Mouse (Mus musculus) kidney, embryonic 14.5 days (tissue): ENCODE results near the gene Kcna10. TPM values are rescaled to one million over a fixed set of nuclear protein-coding genes. Genes with fewer than 3 reads are reported as not detected.

ENCODE experiments used
- ATAC-seq: fragments of 200-750 bp; cut with Nextera tagmentation; 2 replicates; pipeline ENCODE4 v1.8.0; 2017; ENCODE audit warnings: moderate number of reproducible peaks, mild to moderate bottlenecking, moderate TSS enrichment, moderate library complexity; ENCODE audit not compliant: low FRiP score, low TSS enrichment
- H3K27ac ChIP-seq: fragments of 300-500 bp; sonication (generic); 2 replicates; pipeline ENCODE4 v1.5.1; 2014; ENCODE audit warnings: low read depth, mild to moderate bottlenecking, low read length, moderate library complexity, mixed read lengths
- H3K27me3 ChIP-seq: fragments of 300-500 bp; sonication (generic); 2 replicates; pipeline ENCODE4 v1.6.1; 2014; ENCODE audit warnings: mild to moderate bottlenecking, low read length; ENCODE audit not compliant: control insufficient read depth, insufficient read depth
- H3K36me3 ChIP-seq: fragments of 300-500 bp; sonication (generic); 2 replicates; pipeline ENCODE4 v1.6.1; 2014; ENCODE audit warnings: low read length, mixed read lengths; ENCODE audit not compliant: control insufficient read depth, insufficient read depth
- H3K4me1 ChIP-seq: fragments of 300-500 bp; sonication (generic); 2 replicates; pipeline ENCODE4 v1.6.1; 2014; ENCODE audit warnings: low read length, mixed read lengths; ENCODE audit not compliant: control insufficient read depth, insufficient read depth
- H3K4me2 ChIP-seq: fragments of 300-500 bp; sonication (generic); replicated peaks from 2 replicates; pipeline ENCODE4 v1.6.1; 2014; ENCODE audit warnings: low read depth, mild to moderate bottlenecking, low read length
- H3K4me3 ChIP-seq: fragments of 300-500 bp; sonication (generic); 2 replicates; pipeline ENCODE4 v1.5.1; 2014; ENCODE audit warnings: mild to moderate bottlenecking, low read length
- H3K9ac ChIP-seq: fragments of 300-500 bp; sonication (generic); 2 replicates; pipeline ENCODE4 v1.6.1; 2014; ENCODE audit warnings: low read depth, mild to moderate bottlenecking, low read length, moderate library complexity
- H3K9me3 ChIP-seq: fragments of 300-500 bp; sonication (generic); 2 replicates; pipeline ENCODE4 v1.6.1; 2016; ENCODE audit warnings: low read length; ENCODE audit not compliant: control insufficient read depth
- WGBS: fragments of 180-500 bp; shearing (Covaris S2); extraction: QIAGEN DNeasy Blood & Tissue Kit; methylation state at CpG from one replicate; pipeline ENCODE4 v1.1.7; 2014; 5-methylcytosine and 5-hydroxymethylcytosine counted together
- polyA plus RNA-seq: library from polyadenylated mRNA; unstranded; fragments of >200 nt; fragmentation: Nextera tagmentation; extraction: Ambion mirVana; gene quantifications from 2 replicates; pipeline ENCODE4 v1.2.1, GENCODE M21; 2014

The Kcna10 gene
- not detected in 2 replicates for polyA plus RNA-seq

DNA sequence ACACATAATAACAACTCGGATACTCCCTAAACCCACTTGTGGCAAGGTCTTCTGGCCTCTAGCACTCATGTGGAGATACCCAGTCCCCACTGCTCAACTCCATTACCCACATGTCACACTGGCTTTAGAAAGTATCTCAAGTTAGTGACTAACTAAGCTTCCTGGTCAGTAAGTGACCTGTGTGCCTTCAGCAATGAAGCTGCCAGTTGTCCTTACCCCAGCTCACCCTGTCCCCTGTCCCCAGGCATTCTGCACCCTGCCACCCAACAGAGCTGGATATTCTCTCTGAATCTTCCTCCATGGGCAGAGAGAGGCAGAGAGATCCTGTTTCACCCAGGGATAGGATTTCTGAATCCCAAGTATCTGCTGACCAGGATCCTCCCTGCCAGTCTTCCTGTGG is at the start of gene Kcna10:
Kcna10 (plus strand) TSS at position 301 of the 400 bp plus-strand sequence.
- no peak within 1 kb of the TSS for H3K4me3 ChIP-seq
- no peaks in the 10 kb centered on the region for H3K4me1 ChIP-seq
- no peak within 1 kb of the TSS for H3K27ac ChIP-seq
- ATAC-seq, result no peak
- no peaks in the 10 kb centered on the region for H3K27me3 ChIP-seq
- H3K9me3 ChIP-seq, result no peaks in the 10 kb centered on the region
- WGBS, result 86% methylated on average over 1 of the region's 1 CpGs
- H3K9ac ChIP-seq, result no peak within 1 kb of the TSS
- H3K4me2 ChIP-seq, result no peak within 1 kb of the TSS
- H3K36me3 ChIP-seq, result no peaks in the 10 kb centered on the region

DNA sequence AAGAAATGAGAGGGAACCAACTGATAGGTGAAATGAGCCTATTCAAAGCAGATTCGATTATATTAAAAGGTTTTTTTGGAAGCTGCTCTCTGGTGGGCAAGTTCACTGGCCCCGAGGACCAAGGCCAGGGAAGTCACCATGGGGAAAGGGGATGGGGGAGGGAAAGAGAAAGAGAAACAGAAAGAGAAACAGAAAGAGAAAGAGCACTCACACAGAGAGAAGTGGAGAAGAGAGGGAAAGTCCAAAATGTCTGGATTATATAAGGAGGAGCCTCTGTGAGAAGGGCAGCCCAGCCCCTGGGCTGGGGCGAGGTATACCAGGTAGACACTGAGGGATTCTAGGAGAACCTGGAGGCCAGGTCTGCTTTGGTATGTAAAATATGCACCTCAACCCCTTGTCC is 48.4 kb upstream of the Kcna10 start:
- no peaks in the 10 kb centered on the region for H3K4me1 ChIP-seq
- H3K9me3 ChIP-seq, result no peaks in the 10 kb centered on the region
- no peak overlapping the region for H3K4me2 ChIP-seq
- H3K4me3 ChIP-seq, result no peak overlapping the region
- no peaks in the 10 kb centered on the region for H3K27me3 ChIP-seq
- no peak for ATAC-seq
- 85% methylated on average over 3 of the region's 3 CpGs for WGBS
- H3K9ac ChIP-seq, result no peak overlapping the region
- H3K36me3 ChIP-seq, result no peaks in the 10 kb centered on the region
- no peak overlapping the region for H3K27ac ChIP-seq

DNA sequence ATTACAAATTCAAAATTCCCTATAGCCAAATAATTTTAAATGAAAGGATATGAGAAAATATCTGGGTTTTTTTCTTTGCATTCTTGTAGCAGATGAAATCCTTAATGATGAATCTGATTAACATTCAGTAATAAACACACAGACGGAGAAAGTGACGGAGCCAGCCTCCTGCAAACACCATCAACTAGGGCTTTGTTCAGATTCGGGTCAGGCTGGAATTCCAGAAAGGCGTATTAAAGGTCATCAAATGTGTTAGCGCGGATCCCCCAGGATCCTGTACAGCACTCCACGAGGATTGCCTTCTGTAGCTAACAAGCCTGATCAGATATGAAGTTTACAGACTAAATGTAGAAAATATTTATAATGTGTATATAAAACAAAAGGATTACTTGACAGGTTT is 35.7 kb upstream of the Kcna10 start:
- no peaks in the 10 kb centered on the region for H3K27me3 ChIP-seq
- 81% methylated on average over 7 of the region's 7 CpGs for WGBS
- no peak for ATAC-seq
- no peak overlapping the region for H3K4me2 ChIP-seq
- H3K36me3 ChIP-seq, result no peaks in the 10 kb centered on the region
- no peaks in the 10 kb centered on the region for H3K4me1 ChIP-seq
- H3K27ac ChIP-seq, result no peak overlapping the region
- H3K4me3 ChIP-seq, result no peak overlapping the region
- no peak overlapping the region for H3K9ac ChIP-seq
- H3K9me3 ChIP-seq, result no peaks in the 10 kb centered on the region

DNA sequence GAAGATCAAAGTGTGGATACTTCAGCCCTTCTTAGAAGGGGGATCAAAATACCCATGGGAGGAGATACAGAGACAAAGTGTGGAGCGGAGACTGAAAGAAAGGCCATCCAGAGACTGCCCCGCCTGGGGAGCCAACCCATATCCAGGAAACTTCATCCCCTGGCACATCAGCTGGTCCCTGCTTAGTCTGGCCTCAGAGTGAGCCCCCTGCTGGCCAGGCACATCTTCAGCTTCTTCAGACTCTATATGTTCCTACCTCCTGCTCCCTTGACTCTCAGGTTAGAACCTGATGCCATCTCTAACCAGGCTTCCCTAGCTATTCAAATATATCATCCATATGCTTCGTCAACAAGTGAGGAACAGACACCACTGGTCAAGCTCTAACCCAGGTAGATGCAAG is 33.9 kb upstream of the Kcna10 start:
- 70% methylated on average over 3 of the region's 3 CpGs for WGBS
- H3K9me3 ChIP-seq, result no peaks in the 10 kb centered on the region
- no peak overlapping the region for H3K27ac ChIP-seq
- H3K36me3 ChIP-seq, result no peaks in the 10 kb centered on the region
- H3K9ac ChIP-seq, result no peak overlapping the region
- no peaks in the 10 kb centered on the region for H3K4me1 ChIP-seq
- no peak overlapping the region for H3K4me3 ChIP-seq
- no peaks in the 10 kb centered on the region for H3K27me3 ChIP-seq
- ATAC-seq, result no peak
- H3K4me2 ChIP-seq, result no peak overlapping the region

DNA sequence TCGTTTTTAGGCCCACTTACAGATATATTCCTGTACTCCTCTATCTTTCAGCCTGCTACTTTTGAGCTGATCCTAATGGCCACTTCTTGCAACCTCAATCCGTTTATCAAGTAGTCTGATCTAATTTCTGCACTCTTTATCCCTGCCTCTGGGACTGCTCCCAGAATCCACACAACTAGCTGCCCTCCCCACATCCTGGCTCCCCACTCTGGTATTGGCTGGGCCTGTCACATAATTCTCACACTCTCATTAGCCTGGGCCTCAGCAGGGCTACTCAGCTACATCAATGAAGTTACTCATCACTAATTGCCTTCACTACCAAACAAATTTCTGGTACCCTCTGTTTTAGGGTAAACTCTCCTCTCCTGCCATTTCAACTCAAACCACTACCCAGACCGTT is 32.4 kb upstream of the Kcna10 start:
- 52% methylated on average over 3 of the region's 3 CpGs for WGBS
- H3K9ac ChIP-seq, result no peak overlapping the region
- no peak for ATAC-seq
- no peak overlapping the region for H3K4me2 ChIP-seq
- H3K27ac ChIP-seq, result no peak overlapping the region
- H3K36me3 ChIP-seq, result no peaks in the 10 kb centered on the region
- H3K9me3 ChIP-seq, result no peaks in the 10 kb centered on the region
- H3K4me3 ChIP-seq, result no peak overlapping the region
- no peaks in the 10 kb centered on the region for H3K4me1 ChIP-seq
- H3K27me3 ChIP-seq, result no peaks in the 10 kb centered on the region

DNA sequence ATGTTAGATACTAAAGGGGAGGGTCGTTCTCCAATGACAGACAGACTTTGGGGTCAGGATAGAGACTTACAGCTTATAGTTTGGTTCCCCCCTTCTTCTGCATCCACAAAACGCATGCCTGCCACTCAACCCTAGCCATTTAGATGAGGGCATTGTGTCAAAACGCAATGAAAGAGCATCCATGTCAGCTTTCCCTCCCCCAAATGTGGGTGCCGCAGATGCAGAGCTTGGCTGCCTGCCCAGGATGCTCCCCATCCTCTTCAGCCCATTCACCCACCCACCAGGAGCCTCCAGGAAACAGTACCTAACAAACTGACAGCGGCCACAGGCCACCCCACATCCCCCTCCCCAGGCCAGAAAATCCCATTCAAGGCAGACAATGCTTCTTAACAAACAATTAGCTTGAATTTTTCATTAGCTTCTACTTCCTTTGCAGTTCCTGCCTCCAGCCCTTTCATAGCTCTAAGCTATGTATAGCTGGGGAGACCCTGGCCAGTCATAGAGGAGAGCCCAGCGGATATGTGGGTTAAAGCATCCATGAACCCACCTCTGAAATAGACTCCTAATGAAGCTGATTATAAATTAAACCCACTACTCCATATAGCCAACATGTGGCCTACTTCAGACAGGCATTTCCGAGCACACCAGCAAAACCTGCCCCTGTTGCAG is 31.9 kb upstream of the Kcna10 start:
- H3K4me3 ChIP-seq, result no peak overlapping the region
- H3K4me1 ChIP-seq, result no peaks in the 10 kb centered on the region
- H3K4me2 ChIP-seq, result no peak overlapping the region
- no peak for ATAC-seq
- 63% methylated on average over 7 of the region's 7 CpGs for WGBS
- no peak overlapping the region for H3K9ac ChIP-seq
- no peak overlapping the region for H3K27ac ChIP-seq
- no peaks in the 10 kb centered on the region for H3K36me3 ChIP-seq
- no peaks in the 10 kb centered on the region for H3K27me3 ChIP-seq
- no peaks in the 10 kb centered on the region for H3K9me3 ChIP-seq

DNA sequence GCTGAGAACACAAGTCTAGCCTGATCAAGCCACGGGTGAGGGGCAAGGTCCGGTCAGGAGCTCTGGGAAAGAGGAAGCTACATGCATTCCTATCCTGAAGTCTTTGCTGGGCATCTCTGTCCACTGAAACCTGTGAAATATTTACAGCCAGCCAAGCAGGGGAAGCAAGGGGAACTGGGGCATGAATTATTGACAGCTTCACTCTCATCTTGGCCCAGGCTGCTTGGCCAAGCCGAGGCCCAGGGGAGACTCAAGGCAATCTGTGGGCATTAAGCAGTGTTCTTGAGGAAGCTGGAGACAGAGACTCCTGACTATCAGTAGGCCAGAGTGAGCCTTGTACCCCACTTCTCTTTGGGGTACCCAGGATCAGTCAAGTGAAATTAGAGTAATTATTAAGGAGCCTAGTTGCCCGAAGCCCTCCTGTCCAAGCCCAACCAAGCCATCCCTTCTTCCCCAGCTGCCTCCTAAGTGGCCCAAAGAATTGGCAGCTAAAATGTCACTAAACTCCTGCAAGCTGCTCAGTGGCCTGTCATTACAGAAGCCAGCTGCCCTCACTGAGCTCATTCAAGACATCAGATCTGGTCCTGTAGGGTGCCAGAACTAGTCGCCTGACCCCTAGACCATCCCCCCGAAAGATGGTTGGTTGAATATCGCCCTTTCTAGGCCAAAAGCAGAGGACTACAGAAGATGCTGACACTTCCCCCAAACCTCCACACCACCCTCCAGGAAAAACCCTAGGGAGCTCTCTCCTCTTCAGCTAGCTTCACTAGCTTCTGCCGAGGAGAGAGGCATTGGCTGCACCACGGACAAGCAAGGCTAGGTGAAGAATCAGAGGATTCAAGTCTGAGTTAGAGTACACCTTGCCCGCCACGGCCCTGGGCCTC is 28.8 kb upstream of the Kcna10 start:
- no peak overlapping the region for H3K4me3 ChIP-seq
- no peak overlapping the region for H3K9ac ChIP-seq
- WGBS, result 85% methylated on average over 11 of the region's 11 CpGs
- H3K4me1 ChIP-seq, result no peaks in the 10 kb centered on the region
- no peak overlapping the region for H3K4me2 ChIP-seq
- no peaks in the 10 kb centered on the region for H3K27me3 ChIP-seq
- no peaks in the 10 kb centered on the region for H3K9me3 ChIP-seq
- ATAC-seq, result no peak
- no peaks in the 10 kb centered on the region for H3K36me3 ChIP-seq
- H3K27ac ChIP-seq, result no peak overlapping the region

DNA sequence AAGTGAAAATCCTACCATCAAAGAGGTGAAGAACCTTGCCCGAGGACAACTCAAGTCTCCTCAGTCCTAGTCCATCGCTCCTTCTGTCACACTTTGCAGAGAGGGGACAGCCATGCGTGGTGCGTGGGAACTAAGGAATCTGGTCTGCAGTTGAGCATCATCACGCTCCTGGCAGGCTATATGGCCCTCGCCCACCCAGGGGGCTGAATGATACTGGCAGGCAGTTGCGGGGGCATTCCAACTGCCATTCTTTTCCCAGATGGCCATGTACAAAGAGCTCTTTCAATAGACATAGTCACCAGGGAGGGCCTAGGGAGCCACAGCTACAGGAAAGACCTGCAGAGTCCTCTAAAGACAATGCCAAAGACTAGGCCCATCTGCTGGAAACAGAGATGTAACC is 24.0 kb upstream of the Kcna10 start:
- no peaks in the 10 kb centered on the region for H3K36me3 ChIP-seq
- no peak overlapping the region for H3K4me2 ChIP-seq
- H3K9ac ChIP-seq, result no peak overlapping the region
- peaks cover 3% of the 10 kb centered on the region; the same call in 1 of the 2 replicates for H3K4me1 ChIP-seq
- peaks cover 8% of the 10 kb centered on the region for H3K27me3 ChIP-seq
- H3K4me3 ChIP-seq, result no peak overlapping the region
- no peak for ATAC-seq
- H3K27ac ChIP-seq, result no peak overlapping the region
- H3K9me3 ChIP-seq, result no peaks in the 10 kb centered on the region
- 92% methylated on average over 7 of the region's 7 CpGs for WGBS

DNA sequence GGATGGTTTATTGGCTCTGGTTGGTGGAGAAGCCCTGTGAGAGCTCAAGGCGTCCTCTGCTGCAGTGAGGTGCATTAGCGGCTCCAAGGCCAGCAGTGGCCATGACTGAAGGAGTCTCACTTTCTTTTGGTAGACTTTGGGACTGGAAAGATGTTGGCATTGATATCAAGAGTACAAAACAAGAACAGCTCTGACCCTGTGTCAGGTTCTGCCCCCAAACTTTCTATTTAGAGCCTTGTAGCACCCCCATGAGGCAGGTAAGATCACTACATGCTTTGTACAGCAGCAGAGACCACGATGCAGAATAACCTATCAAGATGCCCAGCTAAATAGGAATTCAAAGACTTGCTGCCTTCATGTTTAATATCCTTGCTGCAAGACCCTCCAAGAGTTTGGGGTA is 23.4 kb upstream of the Kcna10 start:
- no peak overlapping the region for H3K4me3 ChIP-seq
- no peak for ATAC-seq
- no peaks in the 10 kb centered on the region for H3K36me3 ChIP-seq
- peaks cover 3% of the 10 kb centered on the region; the same call in 1 of the 2 replicates for H3K4me1 ChIP-seq
- peaks cover 8% of the 10 kb centered on the region for H3K27me3 ChIP-seq
- no peak overlapping the region for H3K9ac ChIP-seq
- H3K9me3 ChIP-seq, result no peaks in the 10 kb centered on the region
- no peak overlapping the region for H3K27ac ChIP-seq
- WGBS, result 62% methylated on average over 3 of the region's 3 CpGs
- H3K4me2 ChIP-seq, result peak overlapping the region; percentile 48
